Mouse (Mus musculus): ENCODE measurements around the gene Dlgap1.

DNA sequence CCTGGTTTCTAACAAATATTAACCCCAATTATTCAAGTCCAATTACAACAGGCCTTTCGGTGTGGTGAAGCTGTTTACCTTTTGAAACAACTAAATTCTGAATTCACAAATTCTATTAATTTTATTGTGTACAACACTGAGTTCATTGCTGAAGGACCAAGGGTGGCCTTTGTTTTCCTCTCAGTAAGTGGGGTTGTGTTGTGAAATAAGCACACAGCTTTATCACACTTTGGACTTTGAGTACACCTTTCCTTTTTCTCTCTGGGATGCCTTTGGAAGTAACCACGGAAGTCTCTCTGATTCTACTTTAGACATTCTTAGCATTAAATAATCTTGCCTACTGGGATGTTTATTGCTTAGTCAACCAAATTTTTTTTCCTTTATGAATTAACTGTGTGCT is 121.9 kb downstream of the Dlgap1 start:
- TF ChIP-seq CTCF (IDR thresholded peaks at IDR 0.05; ENCODE audit: extremely low read depth, insufficient read depth, low read length) (no peak), POLR2A (IDR thresholded peaks at IDR 0.05; ENCODE audit: extremely low read depth, insufficient read depth, low read length) (no peak)
